Mouse (Mus musculus) Patski (cell line): ENCODE data around the gene Sirt5. TPM values are rescaled to one million over a fixed set of nuclear protein-coding genes. Genes with fewer than 3 reads are reported as not detected.

ENCODE experiments used
- ATAC-seq: fragments of 100-300 bp; one replicate; pipeline ENCODE4 v1.8.0; 2021
- CTCF ChIA-PET: fragments of 350-600 bp; sonication (Branson Sonifier 250); formaldehyde crosslinking; loops from one replicate; lab custom pipeline; 2022; ENCODE audit warnings: inconsistent platforms; lab: Charles Lee
- POLR2A ChIA-PET: fragments of 350-600 bp; sonication (Branson Sonifier 250); formaldehyde crosslinking; loops from one replicate; lab custom pipeline; 2022; ENCODE audit warnings: antibody characterized with exemption, inconsistent platforms; lab: Charles Lee
- DNase-seq: peaks from one replicate; pipeline ENCODE4 v3.0.0-alpha.2; 2011; ENCODE audit warnings: low read depth, low spot score
- H3K27me3 ChIP-seq: fragments of 371-371 bp; one replicate; pipeline ENCODE4 v1.5.1; 2021
- CTCF ChIP-seq: fragments of 100-300 bp; IDR thresholded peaks from one replicate; pipeline ENCODE4 v1.5.1; 2021
- in situ Hi-C: fragments of 300-500 bp; cut with MboI; formaldehyde crosslinking; loops from 3 replicates; pipeline ENCODE4 v1.11.1; 2018; ENCODE audit warnings: low pct_unique_long_range_greater_than_20kb, mixed read lengths
- polyA plus RNA-seq: library from polyadenylated mRNA; unstranded; gene quantifications from one replicate; pipeline ENCODE4 v1.2.3, GENCODE M21; 2021

The Sirt5 gene
- polyA plus RNA-seq, result 24.8 TPM

- ATAC-seq, result peak; percentile 75
- ChIA-PET CTCF (interaction anchor here (0.7 to 1.9 kb wide), 6 partner anchors 9 to 178 kb away, joined by 3 to 6 read pairs (median 4); no protein-coding TSS in a partner anchor), POLR2A (no interaction called here)
- peak; percentile 99 for TF ChIP-seq CTCF
- no peak for DNase-seq
- H3K27me3 ChIP-seq, result no peaks in the 10 kb centered on the region
- in situ Hi-C loops, result no loop called here
These were observed at the start of gene Sirt5 for GRCm38 (mm10) chr13:43364985-43365824. Sirt5 (plus strand) TSS chr13:43365496.

GRCm38 (mm10) chr13:43317411-43317810 is 47.9 kb upstream of the Sirt5 start:
- ATAC-seq, result no peak
- POLR2A ChIA-PET, result no interaction called here
- in situ Hi-C loops, result no loop called here
- no peak for DNase-seq
- no peaks in the 10 kb centered on the region for H3K27me3 ChIP-seq
- TF ChIP-seq CTCF, result no peak
- CTCF ChIA-PET, result no interaction called here

- ATAC-seq, result no peak
- DNase-seq, result no peak
- TF ChIP-seq CTCF, result no peak
- ChIA-PET CTCF (interaction anchor here (1.0 to 2.4 kb wide), 4 partner anchors 12 to 118 kb away, joined by 3 to 7 read pairs (median 4); no protein-coding TSS in a partner anchor), POLR2A (no interaction called here)
- in situ Hi-C loops, result no loop called here
- no peaks in the 10 kb centered on the region for H3K27me3 ChIP-seq
These were observed 45.9 kb upstream of the Sirt5 start for GRCm38 (mm10) chr13:43319396-43319795.

GRCm38 (mm10) chr13:43321492-43321891 is 43.8 kb upstream of the Sirt5 start:
- H3K27me3 ChIP-seq, result no peaks in the 10 kb centered on the region
- POLR2A ChIA-PET, result interaction anchor here (1.0 kb wide), 1 partner anchor 17 kb away, joined by 4 read pairs; the partner anchor contains the start of gene Gfod1
- no peak for DNase-seq
- peak; percentile 40 for TF ChIP-seq CTCF
- ATAC-seq, result no peak
- in situ Hi-C loops, result no loop called here
- CTCF ChIA-PET, result interaction anchor here (1.0 to 2.4 kb wide), 3 partner anchors 10 to 77 kb away, joined by 3 to 7 read pairs (median 4); no protein-coding TSS in a partner anchor

GRCm38 (mm10) chr13:43325427-43325826 is 39.9 kb upstream of the Sirt5 start:
- ATAC-seq, result no peak
- in situ Hi-C loops, result no loop called here
- TF ChIP-seq CTCF, result no peak
- H3K27me3 ChIP-seq, result no peaks in the 10 kb centered on the region
- no peak for DNase-seq
- ChIA-PET POLR2A (no interaction called here), CTCF (no interaction called here)

- in situ Hi-C loops, result no loop called here
- ATAC-seq, result no peak
- CTCF ChIA-PET, result interaction anchor here (1.1 to 1.6 kb wide), 3 partner anchors 11 to 88 kb away, joined by 3 to 7 read pairs (median 3); no protein-coding TSS in a partner anchor
These were observed 33.4 kb upstream of the Sirt5 start for GRCm38 (mm10) chr13:43331721-43332444.

GRCm38 (mm10) chr13:43332591-43332990 is 32.7 kb upstream of the Sirt5 start:
- in situ Hi-C loops, result no loop called here
- TF ChIP-seq CTCF, result peak; percentile 41
- DNase-seq (no peak), ATAC-seq (no peak)
- ChIA-PET POLR2A (no interaction called here), CTCF (interaction anchor here (1.1 to 1.6 kb wide), 3 partner anchors 12 to 89 kb away, joined by 3 to 7 read pairs (median 3); no protein-coding TSS in a partner anchor)
- H3K27me3 ChIP-seq, result no peaks in the 10 kb centered on the region

More at GRCm38 (mm10) chr13:43331721-43332444, 33.4 kb upstream of the Sirt5 start:
- no peak for DNase-seq
- TF ChIP-seq CTCF, result no peak
- no peaks in the 10 kb centered on the region for H3K27me3 ChIP-seq
- POLR2A ChIA-PET, result no interaction called here

GRCm38 (mm10) chr13:43336425-43337221 is 28.7 kb upstream of the Sirt5 start:
- H3K27me3 ChIP-seq, result no peaks in the 10 kb centered on the region
- CTCF ChIA-PET, result no interaction called here
- TF ChIP-seq CTCF, result no peak
- ATAC-seq, result peak; percentile 44
- in situ Hi-C loops, result no loop called here
- POLR2A ChIA-PET, result interaction anchor here (0.5 to 1.1 kb wide), 2 partner anchors 10 to 62 kb away, joined by 3 read pairs; no protein-coding TSS in a partner anchor
- DNase-seq, result no peak

- no peaks in the 10 kb centered on the region for H3K27me3 ChIP-seq
- ChIA-PET POLR2A (no interaction called here), CTCF (interaction anchor here (1.1 kb wide), 1 partner anchor 27 kb away, joined by 3 read pairs; no protein-coding TSS in a partner anchor)
- DNase-seq (no peak), ATAC-seq (no peak)
- in situ Hi-C loops, result no loop called here
- TF ChIP-seq CTCF, result no peak
These were observed 27.3 kb upstream of the Sirt5 start for GRCm38 (mm10) chr13:43338001-43338400.
